Mouse (Mus musculus): ENCODE results near the gene Gm43517. TPM values are rescaled to one million over a fixed set of nuclear protein-coding genes. Genes with fewer than 3 reads are reported as not detected.

Gene Gm43517
- polyA plus RNA-seq, 1 experiment from 2014 or later = 3.6 TPM

Other genes starting within 250 kb of the Gm43517 start
- 92.9 and 103 TPM in 2 replicates for gene Foxg1, start 2.5 kb upstream of the Gm43517 start, polyA plus RNA-seq (2015; fragmentation: Nextera tagmentation; extraction: Ambion mirVana)

Data from forebrain, embryonic 16.5 days (tissue).